Mouse (Mus musculus) Patski (cell line): ENCODE data around the gene Atp6v1c2. TPM values are rescaled to one million over a fixed set of nuclear protein-coding genes. Genes with fewer than 3 reads are reported as not detected.
A peak's percentile ranks its signal among the peaks of the same experiment; 100 is the strongest.

Experiments
- ATAC-seq: fragments of 100-300 bp; one replicate; pipeline ENCODE4 v1.8.0; 2021
- CTCF ChIA-PET: fragments of 350-600 bp; sonication (Branson Sonifier 250); formaldehyde crosslinking; loops from one replicate; lab custom pipeline; 2022; ENCODE audit warnings: inconsistent platforms; lab: Charles Lee
- POLR2A ChIA-PET: fragments of 350-600 bp; sonication (Branson Sonifier 250); formaldehyde crosslinking; loops from one replicate; lab custom pipeline; 2022; ENCODE audit warnings: antibody characterized with exemption, inconsistent platforms; lab: Charles Lee
- DNase-seq: peaks from one replicate; pipeline ENCODE4 v3.0.0-alpha.2; 2011; ENCODE audit warnings: low read depth, low spot score
- H3K27me3 ChIP-seq: fragments of 371-371 bp; one replicate; pipeline ENCODE4 v1.5.1; 2021
- CTCF ChIP-seq: fragments of 100-300 bp; IDR thresholded peaks from one replicate; pipeline ENCODE4 v1.5.1; 2021
- in situ Hi-C: fragments of 300-500 bp; cut with MboI; formaldehyde crosslinking; loops from 3 replicates; pipeline ENCODE4 v1.11.1; 2018; ENCODE audit warnings: low pct_unique_long_range_greater_than_20kb, mixed read lengths
- polyA plus RNA-seq: library from polyadenylated mRNA; unstranded; gene quantifications from one replicate; pipeline ENCODE4 v1.2.3, GENCODE M21; 2021

Gene Atp6v1c2
- polyA plus RNA-seq, 1 experiment from 2014 or later, result not detected

GRCm38 (mm10) chr12:17360650-17361049 lies 31.5 kb upstream of the Atp6v1c2 start:
- no peak for ATAC-seq
- POLR2A ChIA-PET, result no interaction called here

GRCm38 (mm10) chr12:17360104-17360503 lies 30.9 kb upstream of the Atp6v1c2 start:
- POLR2A ChIA-PET, result interaction anchor here (0.6 kb wide), 1 partner anchor 335 kb away, joined by 3 read pairs; no protein-coding TSS in a partner anchor
- DNase-seq (no peak), ATAC-seq (no peak)
- H3K27me3 ChIP-seq, result no peaks in the 10 kb centered on the region
- in situ Hi-C loops, result no loop called here
- no peak for TF ChIP-seq CTCF
- CTCF ChIA-PET, result interaction anchor here (0.7 to 0.8 kb wide), 2 partner anchors 52 to 449 kb away, joined by 3 read pairs; no protein-coding TSS in a partner anchor

More at GRCm38 (mm10) chr12:17360650-17361049, 31.5 kb upstream of the Atp6v1c2 start:
- CTCF ChIA-PET, result no interaction called here
- no peak for DNase-seq
- in situ Hi-C loops, result no loop called here
- TF ChIP-seq CTCF, result no peak
- no peaks in the 10 kb centered on the region for H3K27me3 ChIP-seq

GRCm38 (mm10) chr12:17358981-17359380 lies 29.8 kb upstream of the Atp6v1c2 start:
- POLR2A ChIA-PET, result no interaction called here
- H3K27me3 ChIP-seq, result no peaks in the 10 kb centered on the region
- TF ChIP-seq CTCF, result peak; percentile 46
- ATAC-seq (no peak), DNase-seq (no peak)
- CTCF ChIA-PET, result no interaction called here
- in situ Hi-C loops, result no loop called here

- DNase-seq (no peak), ATAC-seq (no peak)
- CTCF ChIA-PET, result no interaction called here
- no peaks in the 10 kb centered on the region for H3K27me3 ChIP-seq
- POLR2A ChIA-PET, result no interaction called here
- in situ Hi-C loops, result no loop called here
- TF ChIP-seq CTCF, result no peak
Measured at GRCm38 (mm10) chr12:17357795-17358194, 28.6 kb upstream of the Atp6v1c2 start.

GRCm38 (mm10) chr12:17356853-17357252 lies 27.7 kb upstream of the Atp6v1c2 start:
- H3K27me3 ChIP-seq, result no peaks in the 10 kb centered on the region
- CTCF ChIA-PET, result no interaction called here
- in situ Hi-C loops, result no loop called here
- peak; percentile 53 for TF ChIP-seq CTCF
- DNase-seq (no peak), ATAC-seq (no peak)
- POLR2A ChIA-PET, result no interaction called here

- no peaks in the 10 kb centered on the region for H3K27me3 ChIP-seq
- CTCF ChIA-PET, result no interaction called here
- TF ChIP-seq CTCF, result peak; percentile 23
- no peak for ATAC-seq
- POLR2A ChIA-PET, result interaction anchor here (0.8 kb wide), 1 partner anchor 507 kb away, joined by 3 read pairs; no protein-coding TSS in a partner anchor
- no peak for DNase-seq
- in situ Hi-C loops, result no loop called here
Measured at GRCm38 (mm10) chr12:17350106-17350505, 20.9 kb upstream of the Atp6v1c2 start.

- ChIA-PET CTCF (no interaction called here), POLR2A (no interaction called here)
- ATAC-seq, result peak; percentile 96
- no peak for DNase-seq
- H3K27me3 ChIP-seq, result no peaks in the 10 kb centered on the region
- no peak for TF ChIP-seq CTCF
- in situ Hi-C loops, result no loop called here
Measured at GRCm38 (mm10) chr12:17348048-17349036, 19.2 kb upstream of the Atp6v1c2 start, which contains the start of gene Nol10. Gene Nol10 (plus strand): TSS chr12:17348458.

GRCm38 (mm10) chr12:17347327-17348047 lies 18.3 kb upstream of the Atp6v1c2 start:
- no peak for DNase-seq
- peak; percentile 48 for ATAC-seq
- no peaks in the 10 kb centered on the region for H3K27me3 ChIP-seq
- no peak for TF ChIP-seq CTCF
- in situ Hi-C loops, result no loop called here
- ChIA-PET POLR2A (no interaction called here), CTCF (no interaction called here)

GRCm38 (mm10) chr12:17339114-17339905 lies 10.2 kb upstream of the Atp6v1c2 start:
- ATAC-seq, result no peak

GRCm38 (mm10) chr12:17338338-17338737 lies 9.2 kb upstream of the Atp6v1c2 start:
- TF ChIP-seq CTCF, result no peak
- ChIA-PET POLR2A (interaction anchor here (0.6 kb wide), 1 partner anchor 356 kb away, joined by 3 read pairs; no protein-coding TSS in a partner anchor), CTCF (no interaction called here)
- H3K27me3 ChIP-seq, result no peaks in the 10 kb centered on the region
- in situ Hi-C loops, result no loop called here
- DNase-seq, result no peak
- ATAC-seq, result peak; percentile 47

More at GRCm38 (mm10) chr12:17339114-17339905, 10.2 kb upstream of the Atp6v1c2 start:
- POLR2A ChIA-PET, result no interaction called here
- DNase-seq, result peak; percentile 46
- H3K27me3 ChIP-seq, result no peaks in the 10 kb centered on the region
- in situ Hi-C loops, result no loop called here
- CTCF ChIA-PET, result no interaction called here
- peak; percentile 50 for TF ChIP-seq CTCF
